Mouse (Mus musculus) stomach, postnatal 0 days (tissue): ENCODE measurements around the gene Cd68.

ENCODE experiments used
- CTCF ChIP-seq: IDR thresholded peaks from 2 replicates; pipeline ENCODE4 v1.5.1; 2016; ENCODE audit warnings: antibody characterized with exemption, low read depth, mild to moderate bottlenecking, moderate library complexity
- EP300 ChIP-seq: optimal IDR thresholded peaks from 2 replicates; pipeline ENCODE3; 2016; ENCODE audit warnings: antibody characterized with exemption

DNA sequence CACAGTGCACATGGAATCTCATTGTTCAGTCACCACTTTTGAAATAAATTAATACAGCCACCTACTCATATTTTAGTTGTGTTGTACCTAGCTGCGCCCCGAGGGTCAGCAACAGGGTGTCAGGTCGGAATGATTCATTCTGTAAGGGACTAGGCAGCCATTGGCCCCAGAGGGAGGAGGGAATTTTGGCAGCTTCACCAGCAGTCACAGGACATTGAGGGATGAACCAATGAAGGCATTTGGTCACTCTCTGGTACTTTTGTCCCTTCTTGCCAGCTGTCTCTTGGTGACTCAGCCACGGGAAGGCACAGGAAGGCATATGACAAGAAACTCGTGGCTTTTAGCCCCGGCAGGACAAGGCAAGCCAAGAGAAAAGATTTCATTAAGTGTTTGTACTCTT lies 2.2 kb downstream of the Cd68 start:
- TF ChIP-seq CTCF (no peak), EP300 (no peak)
